Mouse (Mus musculus) olfactory bulb, adult 2 months (tissue): ENCODE data around the gene Letm1.

ENCODE experiments used
- CTCF ChIP-seq: fragments of 200-500 bp; IDR thresholded peaks from 2 replicates; pipeline ENCODE4 v1.5.1; 2012; ENCODE audit warnings: low read depth, mild to moderate bottlenecking, low read length, moderate library complexity; ENCODE audit not compliant: insufficient read depth
- POLR2A ChIP-seq: fragments of 200-500 bp; IDR thresholded peaks from 2 replicates; pipeline ENCODE4 v1.6.1; 2012; ENCODE audit warnings: mild to moderate bottlenecking, low read depth, low read length, moderate library complexity; ENCODE audit not compliant: insufficient read depth

DNA sequence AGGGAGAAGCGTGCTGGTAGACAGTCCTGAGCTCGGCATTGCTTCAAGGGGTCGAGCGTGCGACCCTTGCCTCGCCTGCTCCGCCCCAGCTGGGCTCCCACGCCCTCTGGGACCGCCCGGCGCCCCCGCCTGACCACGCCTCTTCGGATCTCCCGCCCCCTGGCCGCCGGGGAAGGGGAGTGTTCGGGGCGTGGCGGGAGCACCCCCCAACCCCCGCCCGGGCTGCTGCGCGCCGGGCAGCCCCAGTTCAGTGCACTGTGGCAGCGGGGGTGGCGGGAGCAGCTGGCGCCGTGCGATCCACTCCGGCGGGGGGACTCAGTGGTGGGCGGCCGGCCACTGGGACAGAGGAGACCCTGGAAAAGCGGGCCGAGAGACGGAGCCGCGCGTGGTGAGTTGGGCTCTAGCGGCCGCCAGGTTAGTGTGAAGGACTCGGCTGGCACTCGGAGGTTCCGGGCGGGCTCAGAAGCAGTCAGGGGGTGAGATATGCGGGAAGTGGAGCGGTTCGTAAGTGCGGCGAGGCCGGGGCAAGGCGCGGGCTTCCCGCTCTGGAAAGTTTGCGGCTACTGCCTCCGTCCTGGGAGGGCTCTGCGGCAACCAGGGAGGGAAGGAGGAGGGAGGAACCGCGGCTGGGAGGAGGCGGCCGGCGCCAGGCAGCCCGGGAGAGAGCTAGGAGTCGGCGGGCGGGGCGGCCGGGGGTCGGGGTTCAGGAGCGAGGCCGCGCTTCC, 60.9 kb downstream of the Letm1 start, which contains the start of gene Fgfr3:
- no peak for TF ChIP-seq CTCF
- no peak for TF ChIP-seq POLR2A
